In the genomic region with DNA sequence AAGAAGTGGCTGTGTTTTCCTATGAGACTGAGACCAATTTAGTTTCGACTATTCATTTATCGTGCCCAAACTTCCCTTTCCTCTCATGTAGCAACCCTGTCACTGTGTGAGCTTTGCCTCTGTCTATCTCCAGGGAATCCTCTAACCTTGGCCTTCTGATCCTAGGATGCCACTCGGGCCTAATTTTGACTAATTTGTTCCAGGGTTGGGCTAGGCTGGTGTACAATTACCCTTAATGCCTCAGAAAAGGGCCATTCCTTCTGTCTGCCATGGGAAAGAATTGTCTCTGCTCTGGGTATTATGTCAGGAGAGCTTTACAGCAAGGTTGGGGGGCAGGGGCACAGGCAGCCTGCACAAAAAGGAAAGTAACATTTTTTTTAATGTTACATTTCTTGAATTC, we compare ENCODE assay signal across 9 mouse cellular contexts.
DNase-seq lines count a peak whose midpoint lies in the region; ATAC-seq and TF ChIP-seq lines count a peak whose summit lies in the region.
"Had no signal": no experiment of that assay in that cellular context is flagged by ENCODE, and none has a peak within 500 bp of the region (broad histone marks: within the 10 kb centered on the region; RNA-seq: fewer than 3 reads in every experiment).

No protein-coding gene starts in this region.

- H3K36me3 ChIP-seq in heart, adult 2 months (ENCODE audit: control insufficient read depth, insufficient read depth, low read length): peaks cover 12% of the 10 kb centered on the region
- H3K36me3 ChIP-seq in kidney, embryonic 15.5 days: no peaks in the 10 kb centered on the region
- no peaks in the 10 kb centered on the region for H3K36me3 ChIP-seq in limb, embryonic 13.5 days
- H3K36me3 ChIP-seq in thymus, adult 2 months (ENCODE audit: control insufficient read depth, insufficient read depth, low read length): no peaks in the 10 kb centered on the region

- peak overlapping the region; percentile 90 for H3K27ac ChIP-seq in heart, adult 2 months
- peak overlapping the region; percentile 78 for H3K27ac ChIP-seq in kidney, embryonic 15.5 days
- H3K27ac ChIP-seq in brown adipose tissue, adult 24 weeks (replicated peaks; ENCODE audit: low read depth, low read length): peak overlapping the region; percentile 100
- peak overlapping the region; percentile 52; the same call in 1 of the 2 replicates for H3K27ac ChIP-seq in limb, embryonic 13.5 days
- no peak overlapping the region for H3K27ac ChIP-seq in thymus, adult 2 months (ENCODE audit: control insufficient read depth, insufficient read depth, low read length)

- H3K4me2 ChIP-seq in kidney, embryonic 15.5 days: no peak overlapping the region
- H3K4me2 ChIP-seq in limb, embryonic 13.5 days (replicated peaks): no peak overlapping the region

- peak overlapping the region; percentile 12; the same call in 1 of the 2 replicates for H3K9ac ChIP-seq in heart, adult 2 months (ENCODE audit: low read depth, low read length)
- no peak overlapping the region for H3K9ac ChIP-seq in kidney, embryonic 15.5 days
- H3K9ac ChIP-seq in limb, embryonic 13.5 days: no peak overlapping the region

- ATAC-seq in kidney, embryonic 15.5 days (replicated peaks; ENCODE audit: low FRiP score): no peak
- no peak for ATAC-seq in limb, embryonic 13.5 days (ENCODE audit: low FRiP score, low read depth)
- no peak for ATAC-seq in erythroid progenitor cell, adult 5-6 weeks (replicated peaks; ENCODE audit: low FRiP score, poor library complexity, severe bottlenecking)

- no peak for DNase-seq in heart, adult 2 months
- no peak for DNase-seq in heart, postnatal 25 days (ENCODE audit: low spot score)
- DNase-seq in kidney, postnatal 25 days: no peak
- DNase-seq in thymus, adult 2 months: no peak
- DNase-seq: cerebellum, adult 8-10 months had no signal

- H3K4me1 ChIP-seq in heart, adult 2 months (ENCODE audit: control insufficient read depth, insufficient read depth, low read length): peaks cover 31% of the 10 kb centered on the region
- peaks cover 4% of the 10 kb centered on the region; the same call in 1 of the 2 replicates for H3K4me1 ChIP-seq in kidney, embryonic 15.5 days
- peaks cover 41% of the 10 kb centered on the region for H3K4me1 ChIP-seq in brown adipose tissue, adult 24 weeks (ENCODE audit: control insufficient read depth, insufficient read depth, insufficient read length, low read length)
- peaks cover 21% of the 10 kb centered on the region for H3K4me1 ChIP-seq in limb, embryonic 13.5 days
- peaks cover 14% of the 10 kb centered on the region for H3K4me1 ChIP-seq in thymus, adult 2 months (replicated peaks; ENCODE audit: control insufficient read depth, insufficient read depth, low read length)

- H3K27me3 ChIP-seq in heart, adult 2 months (ENCODE audit: control insufficient read depth, insufficient read depth, low read length): no peaks in the 10 kb centered on the region
- no peaks in the 10 kb centered on the region for H3K27me3 ChIP-seq in kidney, embryonic 15.5 days
- H3K27me3 ChIP-seq in limb, embryonic 13.5 days: no peaks in the 10 kb centered on the region
- H3K27me3 ChIP-seq in thymus, adult 2 months (ENCODE audit: control insufficient read depth, insufficient read depth, low read length): no peaks in the 10 kb centered on the region

- 33% methylated on average over 3 of the region's 3 CpGs for WGBS in heart, adult 2 months
- 31% methylated on average over 3 of the region's 3 CpGs for WGBS in kidney, embryonic 15.5 days
- WGBS in limb, embryonic 13.5 days: 36% methylated on average over 3 of the region's 3 CpGs
- WGBS in thymus, adult 2 months: 48% methylated on average over 3 of the region's 3 CpGs

- no peaks in the 10 kb centered on the region for H3K79me2 ChIP-seq in heart, adult 2 months (replicated peaks; ENCODE audit: control insufficient read depth, insufficient read depth, low read length)

- intact Hi-C loops in heart, adult 2 months (cut with DNase I): loop anchor here (2.0 kb wide), 1 partner anchor 22 kb away; no protein-coding TSS in a partner anchor
- intact Hi-C loops in heart, postnatal 25 days (cut with DNase I): no loop called here

- no peaks in the 10 kb centered on the region for H3K9me3 ChIP-seq in kidney, embryonic 15.5 days (replicated peaks)
- H3K9me3 ChIP-seq in limb, embryonic 13.5 days: no peaks in the 10 kb centered on the region

- no peak overlapping the region for H3K4me3 ChIP-seq in heart, adult 2 months
- no peak overlapping the region for H3K4me3 ChIP-seq in kidney, embryonic 15.5 days (replicated peaks)
- H3K4me3 ChIP-seq in brown adipose tissue, adult 24 weeks (ENCODE audit: insufficient read depth, low read depth, low read length): no peak overlapping the region
- H3K4me3 ChIP-seq in limb, embryonic 13.5 days: no peak overlapping the region
- no peak overlapping the region for H3K4me3 ChIP-seq in thymus, adult 2 months (ENCODE audit: control insufficient read depth, insufficient read depth, low read length)

- no peak for TF ChIP-seq EP300 in heart, adult 2 months (IDR thresholded peaks at IDR 0.05; ENCODE audit: insufficient read depth, low read depth, low read length)

- TF ChIP-seq POLR2A in heart, adult 2 months (IDR thresholded peaks at IDR 0.05; ENCODE audit: insufficient read depth, low read depth, low read length): no peak
- TF ChIP-seq POLR2A in thymus, adult 2 months (IDR thresholded peaks at IDR 0.05; ENCODE audit: control insufficient read depth, extremely low read depth, insufficient read depth, low read length, poor library complexity): no peak

- no peak for TF ChIP-seq CTCF in heart, adult 2 months (IDR thresholded peaks at IDR 0.05)
- TF ChIP-seq CTCF in thymus, adult 2 months (IDR thresholded peaks at IDR 0.05; ENCODE audit: borderline replicate concordance, control insufficient read depth, extremely low read depth, insufficient read depth, low read length, poor library complexity): no peak
